Mouse (Mus musculus) lung, adult 2 months (tissue): ENCODE measurements around the gene Fuca1.

ENCODE experiments used
- CTCF ChIP-seq: fragments of 200-500 bp; IDR thresholded peaks from 2 replicates; pipeline ENCODE4 v1.5.1; 2011; ENCODE audit warnings: mild to moderate bottlenecking, low read length, control low read depth; ENCODE audit not compliant: insufficient read depth
- POLR2A ChIP-seq: fragments of 200-500 bp; IDR thresholded peaks from 2 replicates; pipeline ENCODE4 v1.6.1; 2011; ENCODE audit warnings: low read depth, mild to moderate bottlenecking, control low read depth, low read length, borderline replicate concordance; ENCODE audit errors: extremely low read depth

- no peak for TF ChIP-seq POLR2A
- no peak for TF ChIP-seq CTCF
Measured at GRCm38 (mm10) chr4:135950365-135950764, 29.8 kb downstream of the Fuca1 start.
